Mouse (Mus musculus) spleen, adult 2 months (tissue): Measurements from ENCODE around the gene E130114P18Rik.

Experiments
- CTCF ChIP-seq: fragments of 200-500 bp; IDR thresholded peaks from 2 replicates; pipeline ENCODE4 v1.5.1; 2011; ENCODE audit warnings: mild to moderate bottlenecking, inconsistent platforms; ENCODE audit not compliant: insufficient read depth, insufficient read length, insufficient replicate concordance; ENCODE audit errors: extremely low read depth
- POLR2A ChIP-seq: fragments of 200-500 bp; IDR thresholded peaks from 2 replicates; pipeline ENCODE4 v1.6.1; 2011; ENCODE audit warnings: low read depth, low read length, inconsistent platforms

DNA sequence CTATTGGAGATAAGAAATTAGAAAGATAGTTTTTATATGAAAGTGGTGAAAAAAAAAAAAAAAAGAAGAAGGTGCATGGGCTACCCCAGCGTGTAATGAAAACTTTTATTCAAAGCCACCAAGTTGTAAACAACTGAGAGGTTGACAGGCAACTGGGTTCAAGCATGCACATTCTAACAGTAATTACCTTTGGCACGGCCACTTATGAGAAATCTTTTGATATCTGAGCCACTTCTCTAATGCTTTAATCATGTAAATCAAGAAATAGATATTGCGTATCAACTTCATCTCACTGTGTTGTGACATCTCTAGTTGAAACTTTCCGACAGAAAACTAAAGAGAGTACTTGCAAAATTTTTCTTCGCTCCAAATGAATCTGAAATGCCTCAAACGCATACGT lies 192.7 kb downstream of the E130114P18Rik start:
- TF ChIP-seq POLR2A (no peak), CTCF (no peak)
